Comparison of ENCODE assay signal across 7 mouse cellular contexts in the genomic region with DNA sequence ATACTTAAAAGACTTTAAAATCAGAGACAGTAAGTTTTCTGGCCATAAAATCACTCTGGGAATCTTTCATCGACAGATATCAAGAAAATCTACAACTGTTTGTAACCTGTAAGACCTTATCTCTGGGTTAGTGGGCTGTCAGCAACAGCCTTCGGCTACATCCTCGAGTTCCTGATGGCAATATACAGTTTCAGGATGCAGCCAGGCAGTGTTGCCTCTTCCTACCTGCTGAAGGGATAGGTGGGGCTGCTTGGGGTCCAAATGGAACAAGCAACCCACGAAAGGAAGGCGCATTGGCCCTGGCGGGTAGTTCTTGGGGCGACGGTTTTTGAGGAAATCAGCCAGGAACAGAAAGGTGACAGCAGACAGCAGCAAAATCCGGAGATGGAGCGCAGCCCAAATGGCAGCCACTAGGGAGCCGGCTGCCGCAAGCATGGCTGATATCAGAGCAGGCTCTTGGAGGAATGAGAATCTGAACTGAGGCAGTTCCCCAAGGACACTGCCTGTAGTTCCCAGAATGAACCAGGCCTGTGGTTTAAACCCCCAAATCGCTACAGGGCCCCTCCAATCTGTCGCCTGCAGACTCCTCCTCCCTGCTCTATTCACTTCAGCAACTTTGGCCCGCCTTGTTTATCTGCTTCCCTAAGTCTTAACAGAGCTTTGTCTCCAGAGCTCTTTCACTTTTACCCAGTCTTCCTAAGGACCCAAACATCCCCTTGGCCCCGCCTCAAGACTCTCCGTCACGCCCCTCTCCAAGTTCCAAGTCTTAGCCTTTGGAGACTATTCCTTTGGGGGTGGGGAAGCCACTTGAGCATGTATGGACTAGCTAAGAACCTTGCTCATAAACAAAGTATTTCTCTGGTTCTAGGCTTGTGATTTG. TPM values are rescaled to one million over a fixed set of nuclear protein-coding genes. Genes with fewer than 3 reads are reported as not detected.
DNase-seq lines count a peak whose midpoint lies in the region; ATAC-seq and TF ChIP-seq lines count a peak whose summit lies in the region.

Cyp2j9 (minus strand) TSS at position 668 of the 880 bp plus-strand sequence.

- no peak for TF ChIP-seq POLR2A in bone marrow, adult 2 months (IDR thresholded peaks at IDR 0.05; ENCODE audit: borderline replicate concordance, control insufficient read depth, low read depth, low read length)

- H3K4me1 ChIP-seq in bone marrow, adult 2 months (ENCODE audit: control insufficient read depth, insufficient read depth, low read length) = no peaks in the 10 kb centered on the region
- peaks cover 3% of the 10 kb centered on the region; the same call in 1 of the 2 replicates for H3K4me1 ChIP-seq in intestine, embryonic 15.5 days (replicated peaks)
- H3K4me1 ChIP-seq in limb, embryonic 10.5 days = 0 out of 2 replicates have a peak, but pooled peaks cover 8% of the 10 kb centered on the region

- H3K36me3 ChIP-seq in intestine, embryonic 15.5 days = no peaks in the 10 kb centered on the region
- H3K36me3 ChIP-seq in limb, embryonic 10.5 days = no peaks in the 10 kb centered on the region
- H3K36me3 ChIP-seq in splenic B cell, adult 2 months (ENCODE audit: control insufficient read depth, insufficient read depth, low read length, poor library complexity, severe bottlenecking) = no peaks in the 10 kb centered on the region

- DNase-seq in embryo, embryonic 9.5 days (ENCODE audit: extremely low spot score) = peak; percentile 45
- peak; percentile 63 to 67 for DNase-seq in gastrocnemius, postnatal 36 days
- peak; percentile 43 for DNase-seq in limb, embryonic 10.5 days (ENCODE audit: low spot score)
- DNase-seq in mesoderm, embryonic 11.5 days (ENCODE audit: low read depth, low spot score) = peak; percentile 34
- peak; percentile 2 for DNase-seq in splenic B cell, adult 2 months (ENCODE audit: low read depth, low spot score)

- H3K4me2 ChIP-seq in intestine, embryonic 15.5 days (replicated peaks) = peak within 1 kb of the TSS; percentile 79

- peak within 1 kb of the TSS; percentile 45 for H3K4me3 ChIP-seq in bone marrow, adult 2 months (replicated peaks; ENCODE audit: control insufficient read depth, low read depth, low read length)
- H3K4me3 ChIP-seq in intestine, embryonic 15.5 days (replicated peaks) = peak within 1 kb of the TSS; percentile 40
- H3K4me3 ChIP-seq in limb, embryonic 10.5 days = peak within 1 kb of the TSS; percentile 47

- ATAC-seq in intestine, embryonic 15.5 days = peak; percentile 96

- no peaks in the 10 kb centered on the region for H3K9me3 ChIP-seq in intestine, embryonic 15.5 days
- no peaks in the 10 kb centered on the region for H3K9me3 ChIP-seq in limb, embryonic 10.5 days (replicated peaks)

- no peak for TF ChIP-seq CTCF in bone marrow, adult 2 months (IDR thresholded peaks at IDR 0.05; ENCODE audit: control insufficient read depth, insufficient read depth, low read length)

- under 1% methylated on average over 18 of the region's 18 CpGs for WGBS in bone marrow, adult 2 months
- 10% methylated on average over 18 of the region's 18 CpGs for WGBS in intestine, embryonic 15.5 days
- WGBS in limb, embryonic 10.5 days = 11% methylated on average over 18 of the region's 18 CpGs

- peak within 1 kb of the TSS; percentile 50 for H3K9ac ChIP-seq in intestine, embryonic 15.5 days

- H3K27me3 ChIP-seq in intestine, embryonic 15.5 days (replicated peaks) = no peaks in the 10 kb centered on the region
- no peaks in the 10 kb centered on the region for H3K27me3 ChIP-seq in limb, embryonic 10.5 days (ENCODE audit: low read depth, poor library complexity, severe bottlenecking)
- H3K27me3 ChIP-seq in splenic B cell, adult 2 months (ENCODE audit: control insufficient read depth, insufficient read depth, low read length, poor library complexity, severe bottlenecking) = no peaks in the 10 kb centered on the region

- intact Hi-C loops in gastrocnemius, postnatal 36 days (cut with DNase I) = no loop called here

- no peak within 1 kb of the TSS; the same call in 1 of the 2 replicates for H3K27ac ChIP-seq in bone marrow, adult 2 months (ENCODE audit: control insufficient read depth, insufficient read depth, low read depth, low read length, poor library complexity)
- H3K27ac ChIP-seq in intestine, embryonic 15.5 days = peak within 1 kb of the TSS; percentile 81
- H3K27ac ChIP-seq in limb, embryonic 10.5 days = peak within 1 kb of the TSS; percentile 76

RNA-seq across cellular contexts. Expression of gene Cyp2j9, which starts in this region (rescaled TPM):
- not detected in 2 replicates for polyA plus RNA-seq in bone marrow, adult 2 months (2011; ENCODE audit: insufficient read depth, insufficient read length, low replicate concordance, missing spikeins)
- under 1 TPM; 0.39 to 0.77 TPM for total RNA-seq in gastrocnemius, postnatal 36 days (2021)
- 3.3 TPM in 2 replicates for polyA plus RNA-seq in intestine, embryonic 15.5 days (2015; fragmentation: Nextera tagmentation; extraction: Ambion mirVana)
- polyA plus RNA-seq in limb, embryonic 10.5 days (2016; fragmentation: Nextera tagmentation; extraction: Ambion mirVana) = 0.43 and 0.50 TPM in 2 replicates

Comparison
In these comparisons a context has a peak if more than half of its experiments do, and no peak if none do; other contexts are left out.
1. Peak in DNase-seq in gastrocnemius, postnatal 36 days; RNA of the gene not detected or under 1 TPM.
2. Peak in DNase-seq, H3K4me3 ChIP-seq and H3K27ac ChIP-seq in limb, embryonic 10.5 days; RNA of the gene not detected or under 1 TPM.
3. DNase-seq: peak in every context shown above with its lines; median percentile 65 in gastrocnemius, postnatal 36 days; 45 in embryo, embryonic 9.5 days; 43 in limb, embryonic 10.5 days; 34 in mesoderm, embryonic 11.5 days; 2 in splenic B cell, adult 2 months.